18 mouse cellular contexts compared by ENCODE assay signal in the genomic region with DNA sequence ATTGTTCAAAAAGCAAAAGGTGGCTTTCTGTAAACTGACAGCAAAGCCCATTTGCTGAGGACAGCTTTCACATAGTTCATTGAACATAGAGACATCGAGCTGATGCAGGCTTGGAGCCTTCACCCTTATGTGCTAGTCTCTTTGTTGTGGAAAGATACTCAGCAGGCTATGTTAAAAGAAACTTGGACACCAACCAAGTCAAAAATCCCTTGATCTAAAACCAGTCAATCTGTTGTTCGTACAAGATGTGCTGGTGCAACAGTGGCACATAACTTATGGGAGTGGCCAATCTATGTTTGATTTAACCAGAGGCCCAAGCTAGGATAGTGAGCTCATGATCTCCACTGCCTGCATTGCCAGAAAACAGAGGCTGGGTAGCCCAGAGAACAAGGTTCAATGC.
"Had no signal": no experiment of that assay in that cellular context is flagged by ENCODE, and none has a peak within 500 bp of the region (broad histone marks: within the 10 kb centered on the region; RNA-seq: fewer than 3 reads in every experiment).

No protein-coding gene starts in this region.

- H3K36me3 ChIP-seq: limb, embryonic 10.5 days; liver, embryonic 15.5 days; midbrain, embryonic 12.5 days; neural tube, embryonic 15.5 days had no signal

- H3K4me2 ChIP-seq: liver, embryonic 11.5 days; liver, embryonic 15.5 days; midbrain, embryonic 12.5 days; neural tube, embryonic 15.5 days had no signal

- H3K27me3 ChIP-seq: liver, embryonic 15.5 days; megakaryocyte, embryonic 14.5 days; midbrain, embryonic 12.5 days; neural tube, embryonic 15.5 days had no signal

- H3K9ac ChIP-seq: liver, embryonic 15.5 days; midbrain, embryonic 12.5 days; neural tube, embryonic 15.5 days had no signal

- H3K4me3 ChIP-seq: left cerebral cortex, adult 2 months; limb, embryonic 10.5 days; liver, embryonic 15.5 days; megakaryocyte, embryonic 14.5 days; midbrain, embryonic 12.5 days; neural tube, embryonic 15.5 days had no signal

- DNase-seq: kidney, adult 18-20 months; kidney, postnatal 10 days; kidney, postnatal 4 days; lung, adult 2 months; lung, postnatal 10 days; right cerebral cortex, adult 18-20 months; right cerebral cortex, postnatal 25 days; thymus, adult 18-20 months; thymus, postnatal 14 days had no signal

- H3K27ac ChIP-seq: left cerebral cortex, adult 2 months; limb, embryonic 10.5 days; liver, embryonic 15.5 days; macrophage; midbrain, embryonic 12.5 days; neural tube, embryonic 15.5 days; stomach, postnatal 0 days had no signal

- H3K9me3 ChIP-seq: limb, embryonic 10.5 days; liver, embryonic 15.5 days; megakaryocyte, embryonic 14.5 days; midbrain, embryonic 12.5 days; neural tube, embryonic 15.5 days had no signal

- H3K4me1 ChIP-seq: limb, embryonic 10.5 days; liver, embryonic 15.5 days; megakaryocyte, embryonic 14.5 days; midbrain, embryonic 12.5 days; neural tube, embryonic 15.5 days had no signal
